Mouse (Mus musculus) adrenal gland, adult 8-10 months (tissue): Measurements from ENCODE around the gene Ism2. TPM values are rescaled to one million over a fixed set of nuclear protein-coding genes. Genes with fewer than 3 reads are reported as not detected.
A peak's percentile ranks its signal among the peaks of the same experiment; 100 is the strongest.
"Not testable (repeated sequence)": the region's sequence is repeated elsewhere in the genome, so short reads cannot be mapped to it uniquely, and the experiment has no call there.

Experiments
- DNase-seq: peaks from one replicate; pipeline ENCODE4 v3.0.0; 2022
- total RNA-seq, 4 experiments: library from RNA; stranded (reverse); gene quantifications; 2 replicates each; pipeline ENCODE4 v1.2.4; 2022

The Ism2 gene
- total RNA-seq, 4 experiments from 2014 or later: 0.28 to 0.32 TPM; not detected in 2

DNA sequence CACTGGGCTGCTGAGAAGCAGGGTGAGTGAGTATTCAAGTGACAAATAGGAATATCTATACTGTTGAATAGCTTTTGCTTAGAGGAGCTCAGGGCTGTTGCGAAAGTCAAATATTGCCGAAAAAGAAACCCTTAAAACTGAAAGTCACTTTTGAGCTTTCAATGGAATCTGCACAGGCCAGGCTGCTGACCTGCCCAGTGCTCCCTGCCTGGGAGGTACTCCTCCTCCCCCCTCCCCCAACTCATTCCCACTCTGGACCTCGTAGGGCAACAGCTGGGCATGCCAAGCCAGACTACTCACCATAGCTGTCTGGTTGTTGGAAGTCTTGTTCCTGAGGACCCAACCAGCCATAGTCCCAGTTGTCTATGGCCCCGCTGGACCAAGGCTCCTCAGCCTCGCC lies 14.8 kb downstream of the Ism2 start:
- no peak for DNase-seq

- DNase-seq: no peak
Observed at GRCm38 (mm10) chr12:87284268-87284667, 15.2 kb downstream of the Ism2 start.

- no peak for DNase-seq
Observed at GRCm38 (mm10) chr12:87283706-87284105, 15.8 kb downstream of the Ism2 start.

GRCm38 (mm10) chr12:87282743-87283142 lies 16.8 kb downstream of the Ism2 start:
- DNase-seq: no peak

GRCm38 (mm10) chr12:87281766-87282165 lies 17.7 kb downstream of the Ism2 start:
- DNase-seq: no peak

- DNase-seq: no peak
Observed at GRCm38 (mm10) chr12:87279879-87280278, 19.6 kb downstream of the Ism2 start.

- no peak for DNase-seq
Observed at GRCm38 (mm10) chr12:87279350-87279749, 20.2 kb downstream of the Ism2 start.

GRCm38 (mm10) chr12:87278118-87278730 lies 21.3 kb downstream of the Ism2 start:
- no peak for DNase-seq

DNA sequence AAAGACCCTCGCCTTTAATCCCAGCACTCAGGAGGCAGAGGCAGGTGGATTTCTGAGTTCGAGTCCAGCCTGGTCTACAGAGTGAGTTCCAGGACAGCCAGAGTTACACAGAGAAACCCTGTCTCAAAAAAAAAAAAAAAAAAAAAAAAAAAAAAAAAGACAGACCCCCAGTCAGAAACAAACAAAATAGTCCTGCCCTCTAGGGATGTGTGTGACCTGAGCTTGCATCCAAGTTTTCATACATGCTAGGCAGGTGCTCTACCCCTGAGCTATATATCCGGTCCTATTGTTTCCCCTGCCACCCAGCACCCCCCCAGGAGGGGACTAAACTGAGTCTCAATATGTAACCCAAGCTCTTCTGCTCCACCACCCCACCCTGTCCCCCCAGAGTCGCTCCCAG lies 22.3 kb downstream of the Ism2 start:
- DNase-seq: not testable (repeated sequence)

GRCm38 (mm10) chr12:87274853-87275831 lies 24.4 kb downstream of the Ism2 start:
- DNase-seq: no peak

DNA sequence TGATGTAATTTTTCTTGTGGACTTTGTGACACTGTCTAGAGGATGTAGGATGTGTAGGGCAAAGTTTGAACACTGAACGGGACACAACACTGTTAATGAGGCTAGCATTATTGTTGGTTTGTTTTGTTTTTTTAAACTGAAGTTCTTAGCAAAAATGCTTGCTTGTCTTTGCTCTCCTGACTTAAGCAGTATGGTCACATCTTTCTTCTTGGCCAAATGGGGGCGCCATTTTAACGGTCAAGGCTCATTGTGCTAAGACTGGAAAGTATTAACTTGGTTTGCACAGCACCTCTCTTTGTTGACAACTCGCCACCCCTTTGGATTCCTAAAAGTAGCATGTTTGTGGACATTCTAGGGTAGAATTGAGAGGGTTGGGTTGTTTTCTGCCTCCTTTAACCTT lies 31.8 kb downstream of the Ism2 start:
- no peak for DNase-seq

DNA sequence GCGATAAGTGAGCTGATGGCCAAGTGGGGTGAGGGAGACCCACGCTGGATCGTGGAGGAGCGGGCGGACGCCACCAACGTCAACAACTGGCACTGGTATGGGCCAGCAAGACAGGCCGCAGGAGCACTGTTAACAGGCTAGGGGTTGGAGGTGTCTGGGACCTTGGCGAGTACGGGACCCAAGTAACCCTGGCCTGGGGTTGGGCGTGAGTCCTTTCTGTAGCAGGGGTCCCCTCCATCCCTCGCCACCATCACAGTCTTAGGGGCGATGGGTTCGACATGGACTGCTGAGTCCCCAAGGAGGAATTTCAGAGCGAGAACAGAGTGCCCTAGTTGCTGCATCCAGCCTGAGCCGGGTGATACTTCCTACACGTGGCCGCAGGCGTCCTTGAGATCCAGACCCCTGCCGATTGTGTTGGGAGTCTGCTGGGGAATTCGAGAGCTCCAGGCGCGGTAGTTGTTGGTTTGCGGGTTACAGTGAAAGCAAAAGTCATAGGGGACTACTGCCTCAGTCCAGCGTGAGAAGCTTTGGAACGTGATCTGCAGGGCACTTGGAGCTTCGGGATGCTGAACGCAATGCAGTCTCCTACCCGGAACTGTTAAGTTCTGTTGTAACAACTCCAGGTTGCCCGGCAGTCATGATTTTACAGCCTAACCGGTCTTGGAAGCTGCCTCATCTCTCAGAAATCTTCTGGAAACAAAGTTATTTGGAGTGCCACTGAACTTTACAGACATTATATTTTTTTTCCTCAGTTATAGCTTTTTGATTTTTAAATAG lies 32.5 kb downstream of the Ism2 start:
- DNase-seq: no peak

GRCm38 (mm10) chr12:87266108-87266826 lies 33.2 kb downstream of the Ism2 start, which contains the start of the genes Vipas39 and Ahsa1:
TSS of gene Vipas39 (minus strand) at chr12:87266256.
TSS of gene Ahsa1 (plus strand) at chr12:87266479.
- DNase-seq: peak; percentile 91

DNA sequence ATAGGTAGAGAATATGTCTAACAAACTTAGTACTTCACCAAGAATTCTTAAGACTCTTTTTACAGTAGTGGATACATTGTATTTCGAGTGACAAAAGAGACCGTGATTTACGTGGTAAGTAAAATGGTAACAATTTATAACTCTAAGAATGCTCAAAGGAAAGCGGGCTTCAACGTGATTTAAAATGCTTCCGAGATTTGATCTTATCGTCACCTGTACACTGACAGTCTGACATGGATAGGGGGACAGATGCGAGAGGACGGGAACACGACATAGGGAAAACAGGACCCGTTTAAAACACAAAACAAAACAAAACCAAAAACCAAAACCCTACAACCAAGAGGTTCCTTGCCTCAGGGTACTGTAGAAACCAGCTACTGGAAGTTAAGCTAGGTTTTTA lies 34.1 kb downstream of the Ism2 start:
- DNase-seq: no peak

- DNase-seq: no peak
Observed at GRCm38 (mm10) chr12:87260562-87260961, 38.9 kb downstream of the Ism2 start.

- no peak for DNase-seq
Observed at GRCm38 (mm10) chr12:87256629-87257028, 42.9 kb downstream of the Ism2 start.

DNA sequence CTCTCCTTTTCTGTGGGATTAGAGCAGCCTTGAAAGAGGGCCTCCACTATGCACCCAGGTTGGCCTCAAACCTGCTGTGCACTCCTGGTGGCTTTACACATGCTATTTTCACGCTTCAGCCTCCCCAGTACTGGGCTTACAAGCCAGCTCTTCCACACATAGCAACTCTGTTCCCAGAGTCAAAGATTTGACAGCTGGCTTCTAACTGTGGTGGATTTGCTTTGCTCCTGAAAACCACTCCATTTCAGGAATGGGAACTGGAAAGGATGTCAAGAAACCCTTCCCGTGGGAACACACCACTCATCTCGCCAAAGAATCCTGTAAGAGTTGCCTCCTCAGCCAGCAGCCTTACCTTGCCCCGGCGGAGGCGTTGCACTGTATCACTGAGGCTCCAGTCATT lies 45.6 kb downstream of the Ism2 start:
- DNase-seq: no peak

- no peak for DNase-seq
Observed at GRCm38 (mm10) chr12:87250161-87250560, 49.3 kb downstream of the Ism2 start.

DNA sequence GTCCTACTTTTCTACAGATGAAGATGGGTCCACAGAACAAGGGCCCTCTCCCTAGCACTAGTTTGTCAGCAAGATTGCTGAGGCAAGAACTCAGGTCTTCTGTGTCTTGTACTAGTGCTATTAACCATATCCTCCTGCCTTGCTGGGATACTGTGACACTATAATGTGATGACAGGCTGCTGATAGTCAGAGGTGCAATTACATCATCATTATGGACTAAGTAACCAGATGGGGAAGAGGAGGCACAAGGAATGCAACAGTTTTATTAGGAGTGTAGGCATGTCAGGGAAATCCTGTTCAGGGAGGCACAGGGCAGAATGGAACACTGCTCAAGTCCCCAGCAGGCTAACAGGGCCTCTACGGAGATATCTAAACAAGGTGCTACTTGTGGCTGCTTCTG lies 60.9 kb downstream of the Ism2 start, which contains the start of gene Noxred1:
Gene Noxred1, minus strand, starts transcription at position 101 of the 400 bp plus-strand sequence.
- DNase-seq: no peak

GRCm38 (mm10) chr12:87236882-87237483 lies 62.5 kb downstream of the Ism2 start:
- DNase-seq: no peak

GRCm38 (mm10) chr12:87230379-87230895 lies 69.1 kb downstream of the Ism2 start:
- DNase-seq: no peak
